Mouse (Mus musculus) MEL-GATA-1-ER (cell line): ENCODE data around the gene Cdh6.

Experiments used
- DNase-seq: peaks from one replicate; pipeline ENCODE4 v3.0.0-alpha.2; 2012; ENCODE audit warnings: low read depth; ENCODE audit errors: extremely low read depth

Cdh6 gene

GRCm38 (mm10) chr15:13067429-13068212, 105.9 kb downstream of the Cdh6 start:
- no peak for DNase-seq

- no peak for DNase-seq
These were observed 106.7 kb downstream of the Cdh6 start for GRCm38 (mm10) chr15:13066765-13067164.

DNA sequence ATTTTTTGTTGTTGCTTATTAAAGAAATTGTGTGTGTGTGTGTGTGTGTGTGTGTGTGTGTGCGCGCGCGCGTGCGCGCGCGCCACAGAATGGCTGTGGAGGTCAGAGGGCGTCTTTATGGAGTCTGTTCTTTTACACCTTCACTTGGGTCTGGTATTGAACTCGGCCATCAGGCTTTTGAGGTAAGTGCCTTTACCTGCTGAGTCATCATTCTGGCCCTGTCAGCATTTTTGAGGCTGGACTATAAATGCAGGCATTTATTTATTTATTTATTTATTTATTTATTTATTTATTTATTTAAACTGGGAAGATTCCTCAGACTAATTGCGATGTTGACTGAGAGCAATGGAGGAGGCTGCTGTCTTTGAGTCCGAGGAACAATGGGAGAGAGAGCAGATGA, 109.8 kb downstream of the Cdh6 start:
- no peak for DNase-seq

GRCm38 (mm10) chr15:13057728-13058127, 115.7 kb downstream of the Cdh6 start:
- no peak for DNase-seq

GRCm38 (mm10) chr15:13057302-13057701, 116.2 kb downstream of the Cdh6 start:
- DNase-seq = no peak

- no peak for DNase-seq
These were observed 125.6 kb downstream of the Cdh6 start for GRCm38 (mm10) chr15:13047910-13048309.

- DNase-seq = no peak
These were observed 139.0 kb downstream of the Cdh6 start for GRCm38 (mm10) chr15:13034436-13034835.

- no peak for DNase-seq
These were observed 142.8 kb downstream of the Cdh6 start for GRCm38 (mm10) chr15:13030641-13031040.

DNA sequence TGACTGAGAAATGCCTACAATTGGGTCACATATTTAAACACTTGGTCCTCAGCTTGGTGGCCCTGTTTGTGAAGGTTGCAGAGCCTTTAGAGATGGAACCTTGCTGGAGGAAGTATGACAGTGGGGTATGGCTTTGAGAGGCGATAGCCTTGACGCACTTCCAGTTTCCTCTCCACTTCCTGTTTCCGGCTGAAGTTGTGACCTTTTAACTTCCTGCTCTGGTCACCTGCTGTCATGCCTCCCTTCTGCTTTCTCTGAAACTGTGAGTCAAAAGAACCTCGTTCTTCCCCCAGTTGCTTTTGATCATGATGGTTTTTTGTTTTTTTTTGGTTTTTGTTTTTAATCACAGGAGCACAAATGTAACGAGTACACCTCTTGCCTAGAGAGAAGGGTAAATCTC, 146.0 kb downstream of the Cdh6 start:
- DNase-seq = no peak

- DNase-seq = no peak
These were observed 156.6 kb downstream of the Cdh6 start for GRCm38 (mm10) chr15:13016756-13017357.

DNA sequence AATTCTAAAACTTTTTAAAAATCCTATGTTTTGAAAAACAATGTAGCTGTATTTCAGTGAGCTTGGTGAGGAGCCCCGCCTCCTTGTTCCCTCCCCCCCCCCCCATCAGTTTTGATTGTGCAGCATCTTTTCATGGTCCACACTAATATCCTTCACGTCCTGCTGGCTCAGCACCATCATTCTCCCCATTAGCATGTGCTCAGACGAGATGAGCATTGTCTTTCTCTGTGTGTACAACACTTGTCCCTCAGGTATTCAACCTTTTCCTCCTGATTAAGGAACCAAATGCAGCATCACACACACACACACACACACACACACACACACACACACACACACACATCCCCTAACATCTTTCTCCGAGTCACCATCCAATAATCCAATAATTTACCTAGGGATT, 164.7 kb downstream of the Cdh6 start:
- no peak for DNase-seq

GRCm38 (mm10) chr15:13005934-13006333, 167.5 kb downstream of the Cdh6 start:
- DNase-seq = no peak

DNA sequence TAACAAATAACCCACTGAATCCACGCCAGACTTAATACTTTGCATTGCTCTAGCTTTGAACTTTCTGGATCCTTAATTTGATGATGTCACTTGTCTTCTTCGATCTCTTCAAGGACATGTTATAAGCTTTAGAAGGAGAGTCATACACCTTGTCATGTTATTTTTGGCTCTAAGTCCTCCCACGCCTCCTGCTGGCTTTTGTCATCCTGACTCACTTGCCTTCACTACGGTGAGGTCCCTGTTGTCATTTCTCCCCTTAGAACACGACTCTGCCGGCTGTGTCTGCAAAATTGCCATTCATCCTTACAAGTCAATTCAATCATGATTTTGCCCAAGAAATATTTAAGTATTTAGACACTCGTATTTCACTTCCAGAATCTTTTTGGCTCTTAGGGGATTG, 171.9 kb downstream of the Cdh6 start:
- DNase-seq = no peak

- DNase-seq = no peak
These were observed 178.7 kb downstream of the Cdh6 start for GRCm38 (mm10) chr15:12994563-12995359.
